Mouse (Mus musculus): Measurements from ENCODE around the gene Rnasel.

Rnasel gene

DNA sequence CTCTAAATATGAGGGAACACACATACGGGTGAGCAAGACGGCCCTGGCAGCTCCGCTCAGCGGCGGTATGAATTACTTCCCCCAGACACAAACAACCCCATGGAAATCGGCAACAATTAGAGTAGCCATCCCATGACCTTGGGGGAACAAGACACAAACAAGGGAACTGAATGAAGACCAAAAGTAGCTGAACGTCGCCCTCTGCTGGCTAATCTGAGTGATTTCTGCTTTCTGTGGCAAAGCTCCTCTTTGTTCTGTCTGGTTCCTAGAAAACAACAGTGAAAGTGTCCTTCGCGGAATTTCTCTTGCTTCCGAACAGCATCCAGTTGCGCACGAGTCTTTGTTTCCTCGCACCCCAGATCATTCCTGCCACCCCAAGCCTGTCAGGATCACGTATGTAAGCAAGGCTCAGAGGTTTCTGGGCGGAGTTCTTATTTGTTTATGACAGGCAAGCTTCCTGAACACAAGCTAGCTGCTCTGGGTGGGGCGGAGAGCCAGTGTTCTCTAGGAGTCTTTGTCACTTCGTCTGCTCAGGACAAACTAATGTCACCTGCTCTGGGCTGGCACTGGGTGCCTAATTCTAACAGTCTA is at the start of gene Rnasel:
Gene Rnasel, plus strand, starts transcription at position 216 of the 591 bp plus-strand sequence.
- peak; percentile 80 for DNase-seq

DNA sequence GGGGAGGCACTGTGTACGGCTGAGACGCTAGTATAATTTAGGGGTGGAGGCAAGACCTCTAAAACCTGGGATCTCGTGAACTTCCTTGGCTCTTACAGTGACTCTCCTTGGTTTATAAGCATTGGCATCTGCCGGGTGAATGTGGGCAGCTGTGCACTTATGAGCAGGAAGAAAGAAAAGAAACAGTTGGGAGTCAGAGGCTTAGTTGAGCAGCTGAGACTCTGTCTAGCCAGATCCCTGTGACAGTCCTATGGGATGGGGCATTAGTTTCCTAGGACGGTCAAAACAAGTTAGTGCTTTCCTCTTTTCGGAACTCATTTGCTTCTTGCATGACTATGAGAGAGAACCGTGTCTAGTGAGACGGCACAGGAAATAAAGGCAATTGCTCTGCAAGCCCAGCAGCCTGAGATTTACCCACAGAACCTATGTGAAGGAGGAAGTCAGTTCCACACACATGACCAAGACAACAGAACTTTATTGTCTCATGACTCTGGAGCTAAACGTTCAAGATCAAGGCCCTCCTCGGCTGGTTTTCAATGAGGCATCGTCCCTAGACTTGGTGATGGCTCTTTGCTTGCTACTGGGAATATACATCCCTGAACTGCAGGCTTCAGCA is 48.7 kb upstream of the Rnasel start:
- peak; percentile 12 for DNase-seq

DNA sequence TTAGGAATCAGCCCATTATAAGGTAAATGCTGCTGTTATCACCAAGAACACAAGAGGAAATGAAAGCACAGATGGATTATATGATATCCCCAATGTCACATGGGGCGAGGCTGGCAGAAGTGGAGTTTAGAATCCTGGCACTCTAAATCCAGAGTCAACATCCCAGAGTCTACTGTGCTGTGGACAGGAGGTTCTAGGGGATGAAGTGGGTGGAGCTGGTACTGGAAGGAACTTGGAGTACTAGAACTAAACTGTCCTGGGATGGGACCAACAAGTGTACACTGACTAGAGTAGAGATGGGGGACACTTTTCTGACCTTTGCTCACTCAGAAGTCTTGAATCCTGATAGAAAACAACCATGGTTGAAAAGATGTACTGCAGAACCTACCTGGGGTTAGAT is 47.8 kb upstream of the Rnasel start:
- no peak for DNase-seq

DNA sequence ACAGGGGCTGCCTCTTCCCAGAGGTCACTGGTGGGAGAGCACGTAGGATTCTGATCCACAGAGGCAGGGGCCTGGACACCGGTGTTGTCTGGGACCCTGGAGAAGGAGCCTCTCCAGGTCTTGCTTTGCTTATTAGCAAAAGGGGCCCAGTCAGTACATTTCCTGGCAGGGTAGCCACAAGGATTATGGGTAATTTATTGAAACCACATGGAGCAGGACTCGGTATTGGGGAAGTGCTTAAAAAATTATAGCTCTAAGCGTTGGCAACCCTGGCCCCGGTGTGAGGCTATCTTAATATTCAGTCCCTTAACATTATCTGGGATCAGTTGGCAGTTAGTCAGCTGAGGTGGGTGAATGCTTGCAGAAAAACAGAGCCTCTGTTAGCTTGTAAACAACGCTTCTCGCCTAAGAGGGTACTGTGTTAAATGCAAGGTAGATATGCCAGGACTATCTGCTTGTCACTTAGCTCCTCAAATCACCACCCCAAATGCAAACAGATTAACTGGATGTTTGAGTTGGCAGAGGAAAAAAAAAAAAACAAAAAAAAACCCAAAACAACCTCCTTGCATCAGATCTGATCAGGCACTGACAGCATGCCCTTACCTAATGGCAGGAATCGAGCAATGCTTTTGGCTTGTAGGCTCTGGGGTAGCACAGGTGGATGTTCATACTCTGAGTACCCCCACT is 46.9 kb upstream of the Rnasel start:
- no peak for DNase-seq

DNA sequence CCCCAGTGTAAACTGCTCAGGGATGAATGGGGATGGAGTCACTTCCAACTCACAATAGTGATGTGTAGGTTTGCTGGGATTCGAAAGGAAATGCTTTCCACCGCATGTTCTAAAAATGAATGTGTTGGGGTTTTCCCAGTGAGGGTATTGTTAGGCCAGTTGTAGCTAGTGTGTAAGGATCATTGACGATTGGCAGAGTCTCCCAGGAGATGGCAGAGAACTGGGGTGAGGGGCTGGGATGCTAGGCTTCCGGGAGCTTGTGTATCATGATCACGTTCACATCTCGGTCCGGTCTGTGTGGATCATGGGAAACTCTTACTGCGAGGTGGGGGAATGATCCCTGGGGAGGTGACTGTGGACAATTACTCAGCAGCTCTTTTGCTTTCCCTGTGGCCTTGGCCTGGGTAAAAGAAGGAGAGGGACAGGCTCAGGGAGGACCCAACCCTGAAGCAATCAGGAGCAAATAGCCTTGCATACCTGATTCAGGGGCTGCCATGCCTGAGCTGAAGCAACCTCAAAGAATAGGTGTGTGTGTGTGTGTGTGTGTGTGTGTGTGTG is 46.3 kb upstream of the Rnasel start:
- no peak for DNase-seq

DNA sequence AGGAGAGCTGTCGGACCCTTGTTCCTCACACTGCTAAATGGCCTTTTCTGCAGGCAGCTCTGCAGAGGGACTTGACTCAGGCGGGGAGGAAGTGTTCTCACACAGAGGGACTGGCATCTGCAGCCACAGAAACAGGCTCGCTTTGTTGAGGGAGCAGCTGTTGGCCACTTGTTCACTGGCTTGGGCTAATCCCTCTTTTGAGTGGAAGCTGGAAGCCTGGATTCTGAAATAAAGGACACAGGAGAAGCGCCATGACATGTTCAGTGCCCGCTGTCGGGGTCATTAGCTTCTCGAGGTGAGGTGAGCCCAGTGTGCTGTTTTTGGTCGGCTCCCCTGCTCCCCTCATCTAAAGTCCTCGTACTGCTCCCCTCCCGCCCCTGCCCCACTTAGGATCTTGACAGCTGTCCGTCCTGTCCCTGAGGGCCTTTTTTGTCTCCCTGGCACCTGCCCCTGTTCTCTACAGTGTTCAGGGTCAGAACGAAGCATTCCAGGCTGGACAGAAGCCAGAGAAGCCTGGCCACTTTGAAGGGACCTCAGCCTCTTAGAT is 45.7 kb upstream of the Rnasel start:
- DNase-seq = no peak

DNA sequence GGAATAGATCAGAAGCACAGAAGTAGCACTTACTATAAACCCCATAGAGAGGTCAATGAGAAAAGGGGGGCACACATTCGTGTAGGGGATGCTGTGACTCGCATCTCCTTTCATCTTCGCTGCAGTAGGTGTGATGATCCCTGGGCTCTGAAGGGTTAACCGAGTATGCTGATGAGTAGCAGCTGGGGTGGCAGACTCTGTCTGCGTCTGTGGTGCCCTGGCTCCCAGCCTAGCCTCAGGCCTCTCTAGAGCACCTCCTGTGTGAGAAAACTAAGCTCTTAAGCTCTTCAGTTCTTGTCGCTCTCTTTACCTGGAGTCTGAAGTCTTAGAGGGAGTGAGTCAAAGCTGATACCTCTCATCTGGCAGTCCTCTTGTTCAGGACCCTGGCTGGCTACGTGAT is 45.1 kb upstream of the Rnasel start:
- no peak for DNase-seq

DNA sequence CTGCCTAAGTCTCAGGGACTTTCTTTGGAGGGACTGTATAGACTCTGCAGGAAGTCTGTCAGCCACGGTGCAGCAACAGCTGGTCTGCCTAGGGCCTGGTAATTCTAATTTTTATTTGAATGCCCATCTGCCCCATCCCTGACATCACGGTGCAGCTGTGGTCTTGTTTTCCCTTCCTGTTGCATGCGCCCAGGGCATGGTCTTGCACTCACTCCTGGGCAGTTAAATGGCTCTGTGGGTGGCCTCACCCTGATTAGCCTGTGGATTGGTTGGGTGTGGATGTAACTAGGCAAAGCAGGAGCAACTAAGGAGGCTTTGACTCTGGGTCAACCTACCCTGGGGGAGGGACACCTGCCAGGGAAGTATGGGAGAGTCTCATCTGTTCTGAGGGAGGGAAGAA is 44.2 kb upstream of the Rnasel start:
- no peak for DNase-seq

DNA sequence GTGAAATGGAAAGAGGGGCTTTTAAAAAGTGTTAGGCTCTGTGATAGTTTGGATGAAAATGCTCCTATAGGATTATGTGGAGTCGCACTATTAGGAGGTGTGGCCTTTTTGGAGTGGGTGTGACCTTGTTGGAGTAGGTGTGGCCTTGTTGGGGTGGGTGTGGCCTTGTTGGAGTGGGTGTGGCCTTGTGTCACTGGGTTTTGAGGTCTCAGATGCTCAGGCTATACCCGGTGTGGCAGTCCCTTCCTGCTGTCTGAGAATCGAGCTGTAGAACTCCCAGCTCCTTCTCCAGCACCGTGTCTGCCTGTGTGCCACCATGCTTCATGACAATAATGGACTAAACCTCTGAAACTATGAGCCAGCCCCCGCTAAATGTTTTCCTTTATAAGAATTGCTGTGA is 40.6 kb upstream of the Rnasel start:
- DNase-seq = no peak

DNA sequence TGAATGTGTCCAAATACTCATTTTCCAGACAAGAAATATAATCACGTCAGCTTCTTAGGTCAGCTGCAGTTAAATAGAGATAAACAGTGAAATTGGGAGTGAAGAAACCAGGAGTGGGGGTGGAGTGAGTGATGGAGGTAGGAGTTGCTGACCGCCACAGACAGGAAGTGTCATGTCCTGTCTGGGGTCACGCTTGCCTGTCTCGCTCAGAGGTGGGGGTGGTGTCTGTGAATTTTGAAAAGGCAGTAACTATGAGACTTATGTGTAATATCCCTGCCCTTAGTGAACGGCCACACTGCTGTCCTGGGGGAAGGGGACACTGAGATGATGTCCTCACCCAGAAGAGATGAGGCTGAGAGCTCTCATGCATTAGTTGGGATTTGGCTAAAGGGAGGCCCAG is 39.8 kb upstream of the Rnasel start:
- no peak for DNase-seq

DNA sequence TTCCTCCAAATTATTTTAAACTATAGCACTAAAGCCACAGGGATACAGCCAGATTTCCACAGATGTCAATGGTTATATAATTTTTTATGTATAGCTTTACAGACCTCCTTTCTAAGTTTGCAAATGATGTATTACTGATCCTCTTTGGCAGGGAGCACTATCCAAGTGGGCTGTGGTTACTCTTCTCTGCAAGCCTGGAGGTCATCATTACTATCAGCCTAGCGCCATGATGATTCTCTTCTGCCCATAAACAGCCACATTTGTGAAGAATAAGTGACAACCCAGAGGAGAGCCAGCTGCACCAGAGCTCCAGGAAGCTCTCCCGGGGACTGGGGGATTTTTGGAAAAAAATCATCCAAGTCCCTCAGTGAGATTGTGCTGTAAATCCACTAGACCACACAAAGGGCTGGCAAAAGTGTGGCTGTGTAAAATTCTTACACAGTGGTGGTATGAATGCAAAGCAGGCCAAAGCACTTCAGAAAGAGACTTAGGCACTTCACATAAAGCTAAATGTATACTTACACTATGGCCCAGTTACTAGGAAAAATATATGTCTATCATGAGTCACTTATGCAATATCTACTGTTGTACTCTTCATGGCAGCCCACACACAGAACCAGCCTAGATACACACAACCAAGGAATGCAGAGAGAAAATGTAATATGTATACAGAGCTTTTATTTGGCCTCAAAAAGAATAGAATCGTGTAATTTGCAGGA is 37.5 kb upstream of the Rnasel start:
- no peak for DNase-seq

DNA sequence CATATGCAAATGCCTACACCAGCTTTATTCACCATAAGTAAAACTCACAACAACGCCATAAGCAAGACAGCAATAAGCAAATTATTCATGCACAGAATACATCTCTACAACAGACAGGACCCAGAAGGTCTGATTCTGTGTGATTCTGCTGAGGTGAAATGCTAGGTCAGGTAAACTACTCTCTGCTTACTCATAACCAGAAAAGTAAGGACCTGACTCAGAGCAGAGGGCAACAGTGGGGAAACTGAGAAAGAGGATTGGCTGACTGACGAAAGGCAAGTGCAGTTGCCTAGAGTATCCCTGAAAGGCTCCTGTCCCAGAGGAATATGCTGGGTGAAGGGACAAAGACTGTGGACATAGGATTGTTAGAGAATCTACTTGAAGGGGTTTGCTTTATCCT is 36.6 kb upstream of the Rnasel start:
- no peak for DNase-seq

DNA sequence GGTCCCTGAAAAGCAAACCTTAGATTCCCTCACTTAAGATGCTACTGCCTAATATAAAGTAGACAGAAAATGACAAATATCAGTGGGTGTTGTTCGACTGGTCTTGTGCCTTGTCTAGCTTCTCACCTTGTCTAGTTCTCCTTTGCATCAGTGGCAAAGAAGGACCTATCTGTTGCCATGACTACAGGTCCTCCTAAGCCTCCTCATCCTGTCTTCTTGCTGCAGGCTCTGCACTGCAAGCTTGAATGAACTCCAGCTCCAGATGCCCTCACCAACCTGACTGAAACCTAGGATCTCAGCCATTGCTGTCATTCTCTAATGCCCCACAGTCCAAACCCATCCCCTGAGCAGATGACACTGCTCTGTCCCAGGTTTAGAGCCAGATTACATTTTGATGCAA is 31.2 kb upstream of the Rnasel start:
- no peak for DNase-seq

DNA sequence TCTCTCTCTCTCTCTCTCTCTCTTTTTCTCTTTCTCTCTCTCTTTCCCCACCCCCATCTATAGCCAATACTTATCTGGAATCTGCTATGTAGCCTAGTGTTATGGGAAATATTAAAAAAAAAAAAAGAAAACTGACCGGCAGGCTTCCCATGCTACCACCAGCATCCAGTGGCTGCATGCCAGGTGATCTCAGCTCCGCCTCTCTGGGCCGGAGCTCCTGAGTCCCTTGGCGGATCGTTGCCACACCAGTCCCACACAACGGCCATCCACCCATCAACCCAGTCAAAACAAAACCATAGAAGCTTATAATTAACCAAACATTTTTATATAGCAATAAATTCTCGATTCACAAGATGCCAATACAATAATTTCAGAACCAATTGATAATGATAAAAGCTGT is 28.3 kb upstream of the Rnasel start:
- DNase-seq = peak; percentile 25

DNA sequence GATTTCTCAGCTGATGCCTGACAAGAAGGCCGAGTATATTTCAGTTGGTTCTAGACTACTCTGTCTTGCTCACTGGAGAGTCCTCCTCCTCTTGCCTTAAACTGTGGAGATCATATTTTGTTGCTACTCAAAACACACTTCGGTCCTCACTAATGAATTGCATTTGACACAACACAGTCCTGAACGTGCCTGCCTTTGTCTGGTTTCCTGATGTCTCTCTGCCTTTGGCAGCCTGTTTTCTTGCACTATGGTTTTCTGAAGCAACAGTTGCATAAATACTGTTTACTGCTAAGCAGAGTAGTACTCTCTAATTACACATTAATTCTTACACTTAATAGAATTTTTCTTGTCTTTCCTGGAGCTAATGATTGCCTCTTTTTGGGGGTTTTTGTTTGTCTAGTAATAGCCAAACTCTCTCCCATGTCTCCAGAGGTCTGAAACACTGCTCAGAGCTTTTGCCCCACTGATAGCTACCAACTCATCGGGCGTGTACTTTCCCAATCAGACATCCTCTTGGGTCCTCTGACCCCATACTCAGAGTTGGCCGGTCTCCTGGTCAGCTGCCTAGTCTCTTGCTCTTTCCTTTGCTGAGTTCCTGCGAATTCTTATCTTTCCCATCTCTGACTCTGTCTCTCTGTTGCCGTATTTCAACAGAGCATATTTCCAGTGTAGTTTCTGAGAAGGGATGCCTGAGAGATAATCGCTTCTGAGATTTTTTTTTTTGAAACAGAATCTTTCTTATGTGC is 27.5 kb upstream of the Rnasel start:
- DNase-seq = no peak

DNA sequence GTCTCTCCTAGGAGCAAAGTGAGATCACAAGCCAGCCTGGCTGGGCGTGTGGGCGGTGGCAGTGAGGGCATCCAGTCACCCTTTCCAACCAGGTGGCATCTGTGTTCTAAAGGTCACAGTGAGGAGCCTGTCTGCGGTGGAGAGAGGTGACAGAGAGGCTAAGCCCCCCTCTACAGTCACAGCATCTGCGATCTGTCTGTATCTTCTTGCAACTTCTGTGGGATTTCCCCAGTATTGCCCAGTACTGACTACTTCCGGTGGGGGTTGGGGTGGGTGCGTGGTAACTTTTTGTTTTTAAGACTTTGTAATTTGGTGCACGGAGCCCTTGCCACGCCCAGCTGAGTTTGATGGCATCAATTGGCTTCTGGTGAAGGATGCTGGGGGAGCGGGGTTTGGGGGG is 25.8 kb upstream of the Rnasel start:
- DNase-seq = no peak

DNA sequence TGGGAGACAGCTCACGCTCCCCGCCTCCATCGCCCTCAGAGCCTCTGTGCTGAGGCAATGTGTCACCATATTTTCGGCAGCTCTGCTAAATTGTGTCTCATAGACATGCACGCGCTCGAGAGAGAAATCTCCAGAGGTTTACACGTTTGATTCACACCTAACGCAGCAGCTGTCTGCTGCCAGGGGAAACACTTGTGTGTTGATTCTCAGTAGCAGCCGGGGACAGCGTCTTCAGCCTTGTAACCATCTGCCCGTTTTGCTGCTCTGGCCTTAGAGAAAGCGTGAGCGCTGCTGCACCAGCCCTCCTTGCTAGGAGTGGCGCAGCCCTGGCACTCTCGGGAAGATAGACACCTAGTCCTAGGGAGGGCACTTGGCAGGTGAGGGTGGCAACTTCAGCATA is 22.6 kb upstream of the Rnasel start:
- DNase-seq = no peak

DNA sequence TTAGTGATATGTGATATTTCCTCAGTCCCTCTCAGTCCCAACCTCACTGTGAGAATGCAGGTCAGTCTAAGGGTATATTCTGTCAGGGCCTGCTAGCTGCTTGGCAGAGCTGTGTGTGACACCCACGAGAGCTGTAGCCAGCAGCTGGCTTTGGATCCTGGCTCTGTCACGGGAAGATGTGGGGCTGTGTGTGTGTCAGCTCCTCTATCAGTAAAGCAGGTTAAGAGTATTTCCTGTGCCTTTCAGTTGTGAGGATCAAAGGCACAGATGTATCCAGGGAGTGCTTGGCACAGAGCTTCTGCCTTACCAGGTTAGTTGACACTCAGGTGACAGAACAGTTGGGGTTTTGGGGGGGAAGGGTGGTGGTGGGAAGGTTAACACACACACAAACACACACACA is 19.4 kb upstream of the Rnasel start:
- DNase-seq = no peak

DNA sequence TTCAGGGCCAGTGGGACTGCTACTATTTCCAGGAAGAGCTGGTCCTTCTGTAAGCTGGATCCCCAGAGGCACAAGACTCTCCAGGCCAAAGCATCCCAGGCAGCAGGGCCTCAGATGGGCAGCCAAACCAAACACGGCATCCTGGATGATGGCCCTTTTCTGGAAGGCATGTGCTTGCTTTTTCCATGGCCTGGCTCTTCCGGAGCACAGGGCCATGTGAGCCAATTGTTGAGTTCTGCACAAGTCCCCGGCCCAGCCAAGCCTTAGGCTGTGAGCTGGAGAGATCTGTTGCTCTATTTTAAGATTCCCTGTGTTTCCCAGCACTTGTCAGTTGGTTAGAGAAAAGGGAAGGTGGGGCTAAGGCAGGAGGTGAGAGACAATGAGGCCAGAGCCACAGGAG is 18.6 kb upstream of the Rnasel start:
- peak; percentile 47 for DNase-seq

DNA sequence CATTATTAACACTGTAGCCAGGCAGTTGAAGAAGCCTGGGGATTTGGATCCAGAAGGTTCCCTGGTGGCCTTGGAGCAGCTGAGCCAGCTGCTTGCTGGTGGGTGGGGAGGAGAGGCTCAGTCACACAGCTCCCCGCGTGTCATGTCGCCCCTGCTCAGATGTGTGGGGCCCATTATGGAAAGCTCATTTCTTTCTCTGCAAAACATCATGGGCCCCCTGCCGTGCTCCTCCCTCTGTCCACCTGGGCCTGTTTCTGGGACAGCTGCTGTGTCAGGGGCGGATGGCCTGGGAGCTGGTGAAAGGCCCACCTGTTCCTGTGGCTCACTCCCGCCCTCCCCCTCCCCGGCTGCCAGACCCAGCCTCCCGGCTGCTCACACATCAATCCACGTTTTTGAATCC is 16.0 kb upstream of the Rnasel start:
- DNase-seq = no peak

DNA sequence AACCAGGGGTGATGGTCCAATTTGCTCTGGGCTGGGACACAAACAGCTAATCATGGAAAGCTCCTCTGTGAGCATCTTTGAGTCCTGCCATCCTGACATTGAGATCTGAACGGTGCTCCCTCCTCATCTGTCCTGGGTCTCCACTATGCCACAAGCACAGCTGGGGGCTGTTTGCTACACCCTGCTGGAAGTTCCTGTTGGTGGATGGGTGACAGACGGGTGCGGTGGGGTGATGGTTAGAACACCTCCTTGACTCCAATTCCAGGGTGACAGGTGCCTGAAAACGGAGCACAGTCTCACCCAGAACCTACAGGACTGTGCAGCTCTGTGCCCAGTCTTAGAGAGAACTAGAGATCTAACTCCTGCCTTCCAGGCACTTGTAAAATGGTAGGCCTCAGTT is 14.4 kb upstream of the Rnasel start:
- DNase-seq = no peak

DNA sequence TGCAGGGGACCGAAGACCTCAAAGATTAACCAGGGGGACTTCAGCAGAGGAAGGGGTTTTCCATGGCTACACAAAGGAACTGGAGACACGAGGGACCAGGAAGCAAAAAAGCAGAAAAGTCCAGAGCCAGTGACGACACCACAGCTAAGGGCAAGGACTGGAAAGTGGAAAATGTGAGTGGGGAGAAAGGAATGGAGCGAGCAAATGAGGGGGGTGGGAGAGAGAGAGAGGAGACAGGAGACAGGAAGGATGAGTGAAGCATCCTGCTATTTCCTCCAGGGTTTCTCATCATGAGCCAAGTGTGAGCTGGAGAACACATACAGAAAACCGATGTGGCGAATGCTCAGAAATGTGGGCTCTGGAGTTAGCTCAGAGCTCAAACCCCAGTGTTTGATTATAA is 13.1 kb upstream of the Rnasel start:
- no peak for DNase-seq
